Mouse (Mus musculus) myocyte (in vitro differentiated cells): ENCODE results near the gene Tuba1c. TPM values are rescaled to one million over a fixed set of nuclear protein-coding genes. Genes with fewer than 3 reads are reported as not detected.
A peak's percentile ranks its signal among the peaks of the same experiment; 100 is the strongest.

Source experiments
- H3K27me3 ChIP-seq: one replicate; pipeline ENCODE4 v1.6.1; 2011; ENCODE audit not compliant: control insufficient read depth, insufficient read depth, insufficient read length
- H3K36me3 ChIP-seq: one replicate; pipeline ENCODE4 v1.6.1; 2011; ENCODE audit not compliant: control insufficient read depth, insufficient read depth
- H3K4me2 ChIP-seq: one replicate; pipeline ENCODE4 v1.6.1; 2011; ENCODE audit warnings: low read depth, control low read depth
- H3K4me3 ChIP-seq: one replicate; pipeline ENCODE4 v1.5.1; 2011; ENCODE audit warnings: mild to moderate bottlenecking, control low read depth, moderate library complexity
- H3K79me2 ChIP-seq: one replicate; pipeline ENCODE4 v1.6.1; 2011; ENCODE audit not compliant: control insufficient read depth, insufficient read depth
- H3ac ChIP-seq: one replicate; pipeline ENCODE4 v1.6.1; 2011; ENCODE audit not compliant: control insufficient read depth, insufficient read length
- CEBPB ChIP-seq: IDR thresholded peaks from 2 replicates; pipeline ENCODE4 v1.6.1; 2011; ENCODE audit warnings: mild to moderate bottlenecking, moderate library complexity; ENCODE audit not compliant: poor library complexity, insufficient read depth, severe bottlenecking
- E2F4 ChIP-seq: IDR thresholded peaks from one replicate; pipeline ENCODE4 v1.6.1; 2011; ENCODE audit warnings: mild to moderate bottlenecking, control low read depth, moderate library complexity; ENCODE audit not compliant: insufficient read depth
- MAX ChIP-seq: IDR thresholded peaks from one replicate; pipeline ENCODE4 v1.6.1; 2011; ENCODE audit warnings: low read depth, mild to moderate bottlenecking, control low read depth
- MYOD1 ChIP-seq, 3 experiments: IDR thresholded peaks; one replicate each; pipeline ENCODE4 v1.6.1; 2011; ENCODE audit warnings: control low read depth in 2 of 3, low read depth in 2 of 3, mild to moderate bottlenecking in 2 of 3, moderate library complexity in 1 of 3; ENCODE audit not compliant: insufficient read length in 2 of 3, control insufficient read depth in 1 of 3
- MYOG ChIP-seq, 3 experiments: IDR thresholded peaks; one replicate each; pipeline ENCODE4 v1.6.1; 2011; ENCODE audit warnings: control low read depth in 2 of 3, low read depth in 2 of 3, mild to moderate bottlenecking in 2 of 3; ENCODE audit not compliant: insufficient read length in 2 of 3, control insufficient read depth in 1 of 3, insufficient read depth in 1 of 3
- POLR2A ChIP-seq: IDR thresholded peaks from one replicate; pipeline ENCODE4 v1.6.1; 2011; ENCODE audit warnings: low read depth, mild to moderate bottlenecking, control low read depth, moderate library complexity; ENCODE audit not compliant: insufficient read length
- POLR2AphosphoS2 ChIP-seq: IDR thresholded peaks from one replicate; pipeline ENCODE4 v1.6.1; 2011; ENCODE audit warnings: low read depth, control low read depth; ENCODE audit not compliant: insufficient read length
- REST ChIP-seq: IDR thresholded peaks from one replicate; pipeline ENCODE4 v1.6.1; 2011; ENCODE audit warnings: mild to moderate bottlenecking, control low read depth, moderate library complexity; ENCODE audit not compliant: insufficient read depth, insufficient read length
- SRF ChIP-seq: IDR thresholded peaks from one replicate; pipeline ENCODE4 v1.6.1; 2011; ENCODE audit warnings: low read depth; ENCODE audit not compliant: control insufficient read depth, insufficient read length
- TCF12 ChIP-seq: IDR thresholded peaks from one replicate; pipeline ENCODE4 v1.6.1; 2011; ENCODE audit warnings: mild to moderate bottlenecking, control low read depth; ENCODE audit not compliant: poor library complexity, insufficient read depth, severe bottlenecking
- TCF3 ChIP-seq: IDR thresholded peaks from one replicate; pipeline ENCODE4 v1.6.1; 2011; ENCODE audit warnings: low read depth, control low read depth; ENCODE audit not compliant: insufficient read length
- USF1 ChIP-seq: IDR thresholded peaks from one replicate; pipeline ENCODE4 v1.6.1; 2011; ENCODE audit warnings: low read depth, mild to moderate bottlenecking, control low read depth, moderate library complexity
- polyA plus RNA-seq: library from polyadenylated mRNA; unstranded; fragments of >200 nt; fragmentation: generic; extraction: Trizol; gene quantifications from one replicate; pipeline ENCODE4 v1.2.1, GENCODE M21; 2012; ENCODE audit warnings: missing spikeins

Tuba1c gene
- polyA plus RNA-seq, 1 experiment: 462 TPM

DNA sequence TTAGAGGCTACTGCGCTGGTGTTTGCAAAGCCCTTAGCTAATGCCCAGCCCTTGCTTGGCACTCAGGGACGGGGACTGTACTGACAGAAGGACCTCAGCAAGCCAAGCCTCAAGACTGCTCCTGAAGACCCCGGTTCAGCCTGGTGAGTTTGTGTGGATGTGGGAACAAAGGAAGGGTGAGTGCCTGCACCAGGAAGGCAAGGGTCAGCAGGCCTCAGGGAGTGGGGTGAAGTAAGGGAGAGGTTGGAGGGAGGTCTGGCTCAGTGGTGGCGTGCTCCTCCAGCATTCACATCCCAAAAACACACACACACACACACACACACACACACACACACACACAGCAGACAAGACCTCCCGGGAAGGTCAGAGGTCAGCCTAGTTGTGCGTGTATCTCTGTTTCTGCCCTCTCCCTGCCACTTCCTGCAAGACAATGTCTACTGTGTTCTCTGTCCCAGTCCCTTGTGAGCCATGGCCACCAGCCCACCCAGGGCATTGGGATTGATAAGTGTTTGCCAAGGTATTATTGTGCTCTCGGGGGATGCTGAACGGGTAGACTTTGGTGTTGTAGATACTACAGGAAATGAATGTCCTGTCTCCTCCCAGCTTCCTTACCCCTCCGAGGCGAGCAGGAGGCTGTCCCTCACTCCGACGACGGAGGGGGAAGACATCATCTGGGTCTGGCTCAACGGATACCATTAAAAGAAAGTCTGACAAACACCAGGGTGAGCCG is 48.7 kb downstream of the Tuba1c start:
- Histone ChIP-seq H3K27me3 (no peaks in the 10 kb centered on the region), H3ac (no peak overlapping the region), H3K4me3 (no peak overlapping the region), H3K36me3 (peaks cover 22% of the 10 kb centered on the region), H3K4me2 (no peak overlapping the region), H3K79me2 (peaks cover 13% of the 10 kb centered on the region)
- TF ChIP-seq MAX (no peak), POLR2A (peak; percentile 42), POLR2AphosphoS2 (peak; percentile 19)

DNA sequence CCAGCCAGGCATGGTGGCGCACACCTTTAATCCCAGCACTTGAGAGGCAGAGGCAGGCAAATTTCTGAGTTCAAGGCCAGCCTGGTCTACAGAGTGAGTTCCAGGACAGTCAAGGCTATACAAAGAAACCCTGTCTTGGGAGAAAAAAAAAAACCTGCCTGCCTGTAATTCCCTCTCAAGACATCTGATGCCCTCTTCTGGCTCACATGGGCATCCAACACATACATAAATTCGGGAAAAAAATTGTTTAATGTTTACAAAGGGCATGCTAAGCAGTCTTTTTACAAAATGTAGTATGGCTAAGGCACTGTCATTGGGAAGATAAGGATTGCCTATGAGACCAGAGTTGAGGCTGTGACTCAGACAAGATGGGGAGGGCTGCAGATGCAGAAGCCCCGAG is 50.1 kb downstream of the Tuba1c start:
- peaks cover 13% of the 10 kb centered on the region for H3K79me2 ChIP-seq
- no peak overlapping the region for H3K4me3 ChIP-seq
- H3K36me3 ChIP-seq: peaks cover 22% of the 10 kb centered on the region
- no peaks in the 10 kb centered on the region for H3K27me3 ChIP-seq
- no peak overlapping the region for H3ac ChIP-seq
- TF ChIP-seq REST: no peak
- TF ChIP-seq E2F4: no peak
- no peak for TF ChIP-seq TCF3
- TF ChIP-seq USF1: no peak
- no peak for TF ChIP-seq POLR2AphosphoS2
- TF ChIP-seq POLR2A: no peak
- no peak for TF ChIP-seq SRF
- no peak for TF ChIP-seq MAX
- no peak for TF ChIP-seq TCF12
- TF ChIP-seq MYOG (IDR thresholded peaks at IDR 0.05; ENCODE audit: control insufficient read depth in 1 of 3, insufficient read depth in 1 of 3, insufficient read length in 2 of 3, low read depth in 2 of 3): no peak
- no peak for TF ChIP-seq MYOD1 (IDR thresholded peaks at IDR 0.05; ENCODE audit: control insufficient read depth in 1 of 3, insufficient read length in 2 of 3, low read depth in 2 of 3)
- TF ChIP-seq CEBPB: no peak
- no peak overlapping the region for H3K4me2 ChIP-seq

DNA sequence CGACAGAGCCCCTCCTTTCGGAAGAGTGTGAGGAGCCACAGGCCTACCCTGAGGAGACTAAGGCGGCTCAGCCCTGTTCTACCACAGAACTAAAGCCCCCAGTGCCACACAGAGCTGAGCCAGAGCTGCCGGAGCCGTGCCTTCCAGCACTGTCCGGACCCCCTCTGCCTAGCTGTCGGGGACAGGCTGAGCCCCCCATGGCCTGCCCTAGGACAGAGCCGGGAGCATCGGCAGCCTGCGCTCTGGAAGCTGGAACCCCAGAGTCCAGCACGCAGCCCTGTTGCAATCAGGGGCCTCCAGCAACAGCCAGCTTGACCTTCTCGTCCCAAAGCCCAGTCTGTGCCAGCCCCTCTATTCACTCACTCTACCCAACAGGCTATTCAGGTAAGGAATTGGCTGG is 52.6 kb downstream of the Tuba1c start:
- Histone ChIP-seq H3K4me2 (no peak overlapping the region), H3K27me3 (no peaks in the 10 kb centered on the region), H3K4me3 (no peak overlapping the region), H3K79me2 (no peaks in the 10 kb centered on the region), H3ac (no peak overlapping the region), H3K36me3 (peaks cover 22% of the 10 kb centered on the region)
- TF ChIP-seq SRF (no peak), TCF12 (no peak), MYOD1 (IDR thresholded peaks at IDR 0.05; ENCODE audit: control insufficient read depth in 1 of 3, insufficient read length in 2 of 3, low read depth in 2 of 3) (no peak), CEBPB (no peak)

DNA sequence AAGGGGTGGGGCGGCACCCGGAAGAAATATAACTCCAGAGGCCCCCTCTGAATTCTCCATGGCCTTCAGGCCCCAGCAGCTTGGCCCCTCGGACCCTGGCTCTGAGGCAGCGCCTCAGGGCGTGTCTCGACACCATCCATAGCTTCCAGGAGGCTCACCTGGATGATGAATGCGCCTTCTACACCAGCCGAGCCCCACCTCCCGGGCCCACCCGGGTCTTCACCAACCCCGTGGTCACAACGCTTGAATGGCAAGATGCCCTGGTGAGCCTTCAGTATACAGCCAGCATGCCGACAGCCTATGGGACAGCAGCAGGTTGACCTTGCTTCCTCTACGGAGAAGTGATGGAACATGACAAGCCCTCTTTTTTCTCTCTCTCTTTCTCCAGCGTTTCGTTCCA is 53.1 kb downstream of the Tuba1c start:
- Histone ChIP-seq H3K36me3 (peaks cover 22% of the 10 kb centered on the region), H3ac (no peak overlapping the region), H3K79me2 (no peaks in the 10 kb centered on the region), H3K4me2 (no peak overlapping the region), H3K27me3 (no peaks in the 10 kb centered on the region), H3K4me3 (no peak overlapping the region)
- TF ChIP-seq SRF (no peak), POLR2AphosphoS2 (no peak), MYOG (IDR thresholded peaks at IDR 0.05; ENCODE audit: control insufficient read depth in 1 of 3, insufficient read depth in 1 of 3, insufficient read length in 2 of 3, low read depth in 2 of 3) (no peak), CEBPB (no peak), REST (no peak), MYOD1 (IDR thresholded peaks at IDR 0.05; ENCODE audit: control insufficient read depth in 1 of 3, insufficient read length in 2 of 3, low read depth in 2 of 3) (no peak), E2F4 (no peak), POLR2A (no peak), TCF12 (no peak), USF1 (no peak)

DNA sequence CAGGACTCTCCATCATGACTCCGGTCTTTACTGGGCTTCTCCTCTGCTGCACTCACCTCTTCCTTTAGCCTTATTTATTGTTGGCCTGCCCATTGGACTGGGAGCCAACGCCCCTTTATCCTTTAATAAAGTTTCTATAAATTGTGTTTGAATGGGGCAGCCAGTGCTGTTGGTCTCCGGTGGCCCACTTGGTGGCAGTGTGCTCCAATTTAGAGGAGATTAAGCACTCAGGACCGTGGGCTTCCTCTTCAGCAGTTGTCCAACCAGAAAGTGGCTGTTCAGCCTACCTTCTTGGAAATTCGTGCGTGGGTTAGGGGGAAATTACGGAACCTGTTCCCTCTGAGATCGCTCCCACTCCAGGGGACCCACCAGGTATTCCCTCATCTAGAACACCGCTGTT is 53.6 kb downstream of the Tuba1c start:
- no peak overlapping the region for H3K4me3 ChIP-seq
- no peaks in the 10 kb centered on the region for H3K27me3 ChIP-seq
- TF ChIP-seq MAX (no peak), CEBPB (no peak), REST (no peak), USF1 (no peak), POLR2AphosphoS2 (no peak), MYOG (IDR thresholded peaks at IDR 0.05; ENCODE audit: control insufficient read depth in 1 of 3, insufficient read depth in 1 of 3, insufficient read length in 2 of 3, low read depth in 2 of 3) (no peak), TCF12 (no peak), MYOD1 (IDR thresholded peaks at IDR 0.05; ENCODE audit: control insufficient read depth in 1 of 3, insufficient read length in 2 of 3, low read depth in 2 of 3) (no peak)
- H3K36me3 ChIP-seq: peaks cover 22% of the 10 kb centered on the region
- no peak overlapping the region for H3K4me2 ChIP-seq
- H3K79me2 ChIP-seq: no peaks in the 10 kb centered on the region
- H3ac ChIP-seq: no peak overlapping the region
